Mouse (Mus musculus): ENCODE results near the gene Tspyl1. TPM values are rescaled to one million over a fixed set of nuclear protein-coding genes. Genes with fewer than 3 reads are reported as not detected.

Tspyl1 gene
- 10 to 100 TPM in 1 of 2 experiments, 1 to 10 TPM in 1; 5.4 to 41.6 TPM for polyA plus RNA-seq (2012; fragmentation: generic; extraction: Trizol)

DNA sequence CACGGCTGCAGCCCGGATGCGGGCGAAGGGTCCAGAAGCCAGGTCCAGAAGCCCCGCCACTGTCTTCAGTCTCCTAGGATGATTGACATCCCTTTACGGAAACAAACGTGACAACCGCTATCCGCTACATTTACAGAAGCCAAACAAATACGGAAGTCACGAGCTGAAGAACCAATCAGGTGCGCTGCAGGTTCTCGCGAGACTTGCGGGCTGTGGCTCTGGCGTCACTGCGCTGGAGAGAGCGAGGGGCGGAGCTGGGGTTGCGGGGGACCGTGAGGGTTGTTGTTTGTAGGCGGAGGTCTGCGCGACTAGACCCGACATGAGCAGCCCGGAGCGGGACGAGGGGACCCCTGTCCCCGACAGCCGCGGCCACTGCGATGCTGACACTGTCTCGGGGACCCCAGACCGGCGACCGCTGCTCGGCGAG is at the start of gene Tspyl1:
Gene Tspyl1, plus strand, starts transcription at position 229 of the 427 bp plus-strand sequence.

DNA sequence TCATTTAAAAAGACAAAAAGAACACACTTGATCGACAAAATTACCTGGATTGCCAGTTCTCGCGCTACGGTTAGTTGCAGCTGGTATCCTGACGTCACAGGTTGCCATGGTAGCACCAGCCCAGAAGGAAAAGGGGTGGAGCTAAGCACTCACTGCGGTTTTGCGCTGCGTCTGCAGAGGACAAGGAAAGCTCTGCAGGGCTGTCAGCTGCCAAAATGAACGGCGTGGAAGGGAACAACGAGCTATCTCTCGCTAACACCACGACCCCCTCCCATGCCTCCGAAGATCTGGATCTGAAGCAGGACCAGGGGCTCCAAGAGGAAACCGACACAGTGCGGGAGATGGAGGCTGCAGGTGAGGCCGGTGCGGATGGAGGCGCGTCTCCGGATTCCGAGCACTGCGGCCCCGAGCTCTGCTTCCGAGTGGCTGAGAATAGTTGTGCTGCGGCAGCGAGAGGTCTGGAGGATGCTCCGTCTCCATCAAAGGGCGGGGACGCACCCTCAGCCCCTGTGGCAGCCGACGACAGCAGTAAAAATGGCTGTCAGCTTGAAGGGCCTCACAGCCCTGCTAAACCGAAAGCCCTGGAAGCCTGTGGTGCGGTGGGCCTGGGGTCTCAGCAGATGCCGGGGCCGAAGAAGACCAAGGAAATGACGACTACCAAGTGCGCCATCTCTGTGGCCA is 15.4 kb downstream of the Tspyl1 start, which contains the start of gene Tspyl4:
Gene Tspyl4, plus strand, starts transcription at position 144 of the 681 bp plus-strand sequence.

Other genes starting within 250 kb of the Tspyl1 start
- under 1 TPM in 1 of 2 experiments, not detected in 1; 0.20 TPM for gene Trappc3l, start 244.6 kb upstream of the Tspyl1 start, polyA plus RNA-seq (2012; fragmentation: generic; extraction: Trizol)
- under 1 TPM in 1 of 2 experiments, not detected in 1; 0.05 TPM for gene Calhm4, start 237.9 kb upstream of the Tspyl1 start, polyA plus RNA-seq (2012; fragmentation: generic; extraction: Trizol)
- 1 to 10 TPM in 1 of 2 experiments, under 1 TPM in 1; 0.04 to 1.1 TPM for gene Calhm5, start 185.7 kb upstream of the Tspyl1 start, polyA plus RNA-seq (2012; fragmentation: generic; extraction: Trizol)
- under 1 TPM; 0.04 to 0.31 TPM for gene Calhm6, start 154.2 kb upstream of the Tspyl1 start, polyA plus RNA-seq (2012; fragmentation: generic; extraction: Trizol)
- gene Dse, start 74.5 kb upstream of the Tspyl1 start, polyA plus RNA-seq (2012; fragmentation: generic; extraction: Trizol), result 10 to 100 TPM in 1 of 2 experiments, under 1 TPM in 1; 0.71 to 14.5 TPM
- 10 to 100 TPM in 1 of 2 experiments, 1 to 10 TPM in 1; 1.9 to 17.6 TPM for gene Tspyl4, start 15.3 kb downstream of the Tspyl1 start, polyA plus RNA-seq (2012; fragmentation: generic; extraction: Trizol)
- gene Col10a1, start 107.8 kb downstream of the Tspyl1 start, polyA plus RNA-seq (2012; fragmentation: generic; extraction: Trizol), result under 1 TPM; 0.01 to 0.51 TPM
- gene Nt5dc1, start 136.4 kb downstream of the Tspyl1 start, polyA plus RNA-seq (2012; fragmentation: generic; extraction: Trizol), result 1 to 10 TPM in 1 of 2 experiments, under 1 TPM in 1; 0.81 to 2.7 TPM
- gene Frk, start 201.2 kb downstream of the Tspyl1 start, polyA plus RNA-seq (2012; fragmentation: generic; extraction: Trizol), result 1 to 10 TPM in 1 of 2 experiments, under 1 TPM in 1; 0.08 to 1.5 TPM

Measured in C3H10T1/2 (cell line).